Mouse (Mus musculus) spleen, adult 2 months (tissue): ENCODE results near the gene Lmf2. TPM values are rescaled to one million over a fixed set of nuclear protein-coding genes. Genes with fewer than 3 reads are reported as not detected.

Experiments
- DNase-seq, 2 experiments: peaks; one replicate each; pipeline versions ENCODE4 v3.0.0 to v3.0.0-alpha.2; 2012 to 2021; ENCODE audit warnings: low spot score in 2 of 2, low read depth in 1 of 2
- H3K27ac ChIP-seq: fragments of 200-500 bp; 2 replicates; pipeline ENCODE4 v1.5.1; 2012; ENCODE audit warnings: low read length, inconsistent platforms; ENCODE audit not compliant: insufficient read depth
- H3K27me3 ChIP-seq: fragments of 200-500 bp; 2 replicates; pipeline ENCODE4 v1.6.1; 2012; ENCODE audit warnings: mild to moderate bottlenecking, moderate library complexity, low read length, inconsistent platforms; ENCODE audit not compliant: control insufficient read depth, insufficient read depth
- H3K36me3 ChIP-seq: fragments of 200-500 bp; 2 replicates; pipeline ENCODE4 v1.6.1; 2012; ENCODE audit warnings: mild to moderate bottlenecking, low read length, inconsistent platforms; ENCODE audit not compliant: control insufficient read depth, insufficient read depth
- H3K4me1 ChIP-seq: fragments of 200-500 bp; 2 replicates; pipeline ENCODE4 v1.6.1; 2011; ENCODE audit warnings: inconsistent platforms; ENCODE audit not compliant: control insufficient read depth, insufficient read depth, insufficient read length
- H3K4me3 ChIP-seq: fragments of 200-500 bp; 2 replicates; pipeline ENCODE4 v1.5.1; 2011; ENCODE audit warnings: mild to moderate bottlenecking, inconsistent platforms; ENCODE audit not compliant: insufficient read depth, insufficient read length; ENCODE audit errors: extremely low read depth
- CTCF ChIP-seq: fragments of 200-500 bp; IDR thresholded peaks from 2 replicates; pipeline ENCODE4 v1.5.1; 2011; ENCODE audit warnings: mild to moderate bottlenecking, inconsistent platforms; ENCODE audit not compliant: insufficient read depth, insufficient read length, insufficient replicate concordance; ENCODE audit errors: extremely low read depth
- POLR2A ChIP-seq: fragments of 200-500 bp; IDR thresholded peaks from 2 replicates; pipeline ENCODE4 v1.6.1; 2011; ENCODE audit warnings: low read depth, low read length, inconsistent platforms
- WGBS: fragments of 180-500 bp; shearing (Covaris S2); methylation state at CpG from one replicate; pipeline ENCODE4 v1.1.7; 2018; 5-methylcytosine and 5-hydroxymethylcytosine counted together
- polyA plus RNA-seq: library from polyadenylated mRNA; depleted of rRNA; stranded (reverse); fragments of >200 nt; gene quantifications from 2 replicates; pipeline ENCODE4 v1.2.3, GENCODE M21; 2012

The Lmf2 gene
- polyA plus RNA-seq, 1 experiment: 51.5 TPM

- Histone ChIP-seq H3K27me3 (no peaks in the 10 kb centered on the region), H3K4me1 (no peaks in the 10 kb centered on the region; the same call in 1 of the 2 replicates), H3K27ac (no peak overlapping the region), H3K36me3 (peaks cover 21% of the 10 kb centered on the region), H3K4me3 (no peak overlapping the region)
- DNase-seq: no peak
- WGBS: 95% methylated on average over 16 of the region's 16 CpGs
- TF ChIP-seq CTCF (no peak), POLR2A (no peak)
Observed at GRCm38 (mm10) chr15:89353837-89354236, 1.6 kb downstream of the Lmf2 start.

- TF ChIP-seq POLR2A: no peak
- TF ChIP-seq CTCF: no peak
- H3K4me3 ChIP-seq: no peak overlapping the region
- 96% methylated on average over 12 of the region's 12 CpGs for WGBS
Observed at GRCm38 (mm10) chr15:89352795-89353194, 2.7 kb downstream of the Lmf2 start.

GRCm38 (mm10) chr15:89352054-89352453, 3.4 kb downstream of the Lmf2 start:
- no peak overlapping the region for H3K27ac ChIP-seq
- TF ChIP-seq POLR2A: no peak
- no peak for TF ChIP-seq CTCF
- H3K36me3 ChIP-seq: peaks cover 21% of the 10 kb centered on the region
- no peak overlapping the region for H3K4me3 ChIP-seq
- 98% methylated on average over 14 of the region's 14 CpGs for WGBS
- no peaks in the 10 kb centered on the region for H3K27me3 ChIP-seq
- DNase-seq: no peak
- no peaks in the 10 kb centered on the region for H3K4me1 ChIP-seq

More at GRCm38 (mm10) chr15:89352795-89353194, 2.7 kb downstream of the Lmf2 start:
- H3K36me3 ChIP-seq: peaks cover 21% of the 10 kb centered on the region
- no peak for DNase-seq
- no peaks in the 10 kb centered on the region; the same call in 1 of the 2 replicates for H3K4me1 ChIP-seq
- H3K27ac ChIP-seq: no peak overlapping the region
- H3K27me3 ChIP-seq: no peaks in the 10 kb centered on the region

- Histone ChIP-seq H3K4me3 (no peak overlapping the region), H3K36me3 (peaks cover 21% of the 10 kb centered on the region), H3K4me1 (no peaks in the 10 kb centered on the region), H3K27me3 (no peaks in the 10 kb centered on the region), H3K27ac (no peak overlapping the region)
- no peak for DNase-seq
- whole genome bisulfite sequencing: 94% methylated on average over 15 of the region's 15 CpGs
- TF ChIP-seq POLR2A (no peak), CTCF (no peak)
Observed at GRCm38 (mm10) chr15:89351302-89351701, 4.2 kb downstream of the Lmf2 start.

- H3K27ac ChIP-seq: no peak overlapping the region
- DNase-seq: no peak
Observed at GRCm38 (mm10) chr15:89350447-89350846, 5.0 kb downstream of the Lmf2 start.

GRCm38 (mm10) chr15:89343325-89343724, 12.1 kb downstream of the Lmf2 start:
- H3K27ac ChIP-seq: no peak overlapping the region
- H3K27me3 ChIP-seq: no peaks in the 10 kb centered on the region
- WGBS: 77% methylated on average over 3 of the region's 3 CpGs
- TF ChIP-seq CTCF (no peak), POLR2A (no peak)
- peaks cover 6% of the 10 kb centered on the region for H3K4me1 ChIP-seq
- no peak overlapping the region for H3K4me3 ChIP-seq
- no peaks in the 10 kb centered on the region for H3K36me3 ChIP-seq
- DNase-seq: no peak

More at GRCm38 (mm10) chr15:89350447-89350846, 5.0 kb downstream of the Lmf2 start:
- Histone ChIP-seq H3K4me3 (no peak overlapping the region), H3K4me1 (no peaks in the 10 kb centered on the region), H3K27me3 (no peaks in the 10 kb centered on the region), H3K36me3 (peaks cover 21% of the 10 kb centered on the region)
- no peak for TF ChIP-seq CTCF
- no peak for TF ChIP-seq POLR2A
- 97% methylated on average over 5 of the region's 5 CpGs for WGBS

GRCm38 (mm10) chr15:89341678-89342077, 13.8 kb downstream of the Lmf2 start:
- 87% methylated on average over 1 of the region's 1 CpGs for WGBS
- TF ChIP-seq POLR2A (no peak), CTCF (no peak)
- no peaks in the 10 kb centered on the region for H3K27me3 ChIP-seq
- peaks cover 6% of the 10 kb centered on the region for H3K4me1 ChIP-seq
- no peak for DNase-seq
- no peaks in the 10 kb centered on the region for H3K36me3 ChIP-seq
- no peak overlapping the region for H3K27ac ChIP-seq
- H3K4me3 ChIP-seq: no peak overlapping the region
